Mouse (Mus musculus) cortical plate, adult 2 months (tissue): Measurements from ENCODE around the gene Osbp.
A peak's percentile ranks its signal among the peaks of the same experiment; 100 is the strongest.

Experiments used
- CTCF ChIP-seq: fragments of 200-500 bp; IDR thresholded peaks from 2 replicates; pipeline ENCODE4 v1.5.1; 2011; ENCODE audit warnings: mild to moderate bottlenecking, control low read depth, low read length; ENCODE audit not compliant: insufficient read depth; ENCODE audit errors: extremely low read depth
- POLR2A ChIP-seq: fragments of 200-500 bp; IDR thresholded peaks from 2 replicates; pipeline ENCODE4 v1.6.1; 2011; ENCODE audit warnings: mild to moderate bottlenecking, low read length, control low read depth; ENCODE audit not compliant: insufficient read depth; ENCODE audit errors: extremely low read depth

- TF ChIP-seq POLR2A (peak; percentile 57), CTCF (no peak)
These were observed 39.9 kb downstream of the Osbp start for GRCm38 (mm10) chr19:12005376-12006360.
